Mouse (Mus musculus): ENCODE data around the gene Fam172a.
A peak's percentile ranks its signal among the peaks of the same experiment; 100 is the strongest.

Gene Fam172a

DNA sequence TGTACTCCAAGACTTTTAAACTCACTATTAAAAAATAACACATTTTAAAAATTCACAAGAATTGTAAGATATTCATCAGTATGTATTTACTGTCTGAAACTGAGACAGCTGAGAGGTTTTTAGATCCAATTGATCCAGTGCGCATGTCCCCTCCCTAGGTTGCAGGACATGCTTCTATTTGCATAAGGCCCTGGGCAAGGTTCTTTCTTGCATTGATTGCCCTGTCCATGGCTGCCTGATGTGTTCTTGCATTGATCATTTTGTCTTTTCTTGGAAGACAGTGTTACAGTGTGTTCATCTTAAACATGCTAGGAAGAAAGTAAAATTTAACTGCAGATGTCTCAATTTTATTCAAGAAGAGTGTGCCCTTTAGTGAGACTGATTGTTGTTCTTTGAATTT is 275.3 kb downstream of the Fam172a start:
- DNase-seq: no peak

DNA sequence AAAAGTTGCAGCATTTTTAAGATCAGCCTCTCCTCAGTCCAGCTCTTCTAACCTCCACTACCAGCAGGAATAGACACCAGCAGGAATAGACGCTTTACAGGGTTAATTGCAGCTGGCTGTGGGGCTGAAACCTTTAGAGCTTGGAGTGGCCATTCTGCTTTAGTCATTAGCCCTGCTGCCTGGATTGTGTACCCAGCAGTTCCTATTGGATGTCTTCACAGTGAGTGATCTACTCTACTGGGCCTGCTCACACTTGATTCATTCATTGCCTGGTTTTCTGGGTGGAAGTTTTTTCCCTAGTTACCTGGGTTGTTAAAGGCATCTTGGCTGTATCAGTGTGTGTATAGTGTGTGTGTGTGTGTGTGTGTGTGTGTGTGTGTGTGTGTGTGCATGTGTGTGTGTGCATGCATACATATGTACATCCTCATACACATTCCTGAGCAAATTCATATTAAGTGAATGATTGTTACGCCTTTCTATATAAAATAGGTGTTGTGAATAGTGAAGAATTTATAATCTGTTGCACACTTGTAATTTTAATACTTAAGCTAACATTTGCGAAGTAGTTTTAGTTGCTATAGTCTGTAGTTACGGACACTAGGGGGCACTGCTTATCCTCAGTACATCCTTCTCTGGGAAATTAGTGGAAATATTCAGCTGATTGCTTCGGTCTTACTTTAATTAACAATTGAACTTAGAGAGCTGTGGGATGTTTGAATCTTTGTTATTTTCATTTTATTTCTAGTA is 280.4 kb downstream of the Fam172a start:
- peak; percentile 19 for DNase-seq

DNA sequence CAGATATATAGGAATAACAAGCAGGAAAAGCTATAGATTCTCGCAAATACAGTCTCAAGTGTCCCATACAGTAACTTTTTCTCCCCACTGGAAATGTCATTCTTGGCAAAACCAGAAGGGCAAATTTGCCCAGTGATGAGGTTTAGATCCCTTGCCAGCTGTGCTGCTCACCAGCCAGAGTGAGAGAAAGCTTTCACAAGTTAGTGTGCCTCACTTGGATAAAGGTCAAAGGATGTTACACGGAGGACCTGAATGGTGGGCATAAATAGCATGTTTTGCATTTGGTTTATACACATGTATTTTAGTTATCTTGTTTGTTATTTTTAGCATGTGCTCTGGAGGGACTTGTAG is 281.0 kb downstream of the Fam172a start:
- no peak for DNase-seq

DNA sequence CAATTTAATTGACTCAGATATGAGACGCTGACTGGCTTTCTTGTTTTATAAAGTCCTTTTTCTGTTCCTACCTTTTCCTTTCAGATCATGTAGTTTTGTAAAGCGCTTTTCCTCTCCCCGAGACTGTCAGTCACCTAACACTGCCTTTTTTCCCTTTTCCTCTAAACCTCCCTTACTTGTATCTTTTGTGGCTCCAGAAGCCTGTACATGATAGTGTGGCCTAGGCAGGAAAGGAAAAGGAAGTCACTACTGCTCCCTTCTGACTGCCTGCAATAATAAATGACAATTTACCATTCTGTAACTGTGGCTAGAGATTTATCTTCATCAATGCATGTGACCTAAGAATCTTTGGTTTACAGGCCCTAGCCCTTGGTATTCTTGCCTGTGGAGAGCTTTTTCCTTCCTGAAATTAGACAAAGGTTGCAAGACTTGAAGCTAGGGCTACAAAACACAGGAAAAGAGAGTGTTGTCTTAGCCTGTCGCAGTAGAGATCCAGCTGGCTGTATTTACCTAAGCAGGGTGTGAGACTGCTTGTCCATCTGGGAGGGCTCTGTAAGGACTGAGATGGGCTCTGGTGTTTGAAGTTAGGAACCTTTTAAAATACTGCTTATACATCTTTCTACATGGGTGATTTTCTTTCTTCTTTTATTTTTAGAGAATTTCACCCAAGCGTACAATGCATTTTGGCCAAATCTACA is 289.5 kb downstream of the Fam172a start:
- no peak for DNase-seq

DNA sequence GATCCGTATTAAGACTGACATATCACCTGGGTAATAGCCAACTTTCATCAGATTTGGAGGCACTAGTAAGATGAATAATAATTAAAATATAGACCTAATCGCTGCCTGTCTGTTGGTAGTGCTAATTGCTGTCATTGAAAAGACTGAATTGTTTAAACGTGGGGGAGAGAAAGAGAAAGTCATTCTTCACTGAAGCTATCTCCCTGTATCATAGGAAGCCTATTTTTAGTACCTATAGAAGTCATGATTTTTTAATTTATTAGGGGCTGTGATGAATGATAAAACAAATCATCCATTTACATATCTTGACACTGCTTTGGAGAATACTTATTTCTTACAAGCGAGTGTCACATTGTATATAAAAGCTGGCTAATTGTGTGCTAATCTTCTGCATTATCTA is 302.8 kb downstream of the Fam172a start:
- DNase-seq: no peak

DNA sequence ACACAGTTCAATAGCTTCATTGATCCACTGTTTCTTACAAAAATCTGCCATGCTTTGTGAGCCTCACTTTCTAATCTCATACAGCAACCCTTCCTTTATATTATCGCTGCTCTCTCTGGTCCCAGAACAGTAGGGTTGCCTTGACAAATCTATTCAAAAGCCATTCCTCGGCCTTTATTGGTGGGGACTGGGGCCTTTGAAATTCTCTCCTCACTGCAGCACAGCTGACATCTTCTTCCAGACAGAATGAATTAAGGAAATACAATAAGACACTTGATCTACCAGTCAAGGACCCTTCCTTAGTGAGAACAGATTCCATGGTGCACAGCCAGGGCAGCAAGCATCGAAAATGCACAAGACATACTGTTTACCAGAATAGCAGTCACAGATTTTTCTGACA is 303.5 kb downstream of the Fam172a start:
- no peak for DNase-seq

DNA sequence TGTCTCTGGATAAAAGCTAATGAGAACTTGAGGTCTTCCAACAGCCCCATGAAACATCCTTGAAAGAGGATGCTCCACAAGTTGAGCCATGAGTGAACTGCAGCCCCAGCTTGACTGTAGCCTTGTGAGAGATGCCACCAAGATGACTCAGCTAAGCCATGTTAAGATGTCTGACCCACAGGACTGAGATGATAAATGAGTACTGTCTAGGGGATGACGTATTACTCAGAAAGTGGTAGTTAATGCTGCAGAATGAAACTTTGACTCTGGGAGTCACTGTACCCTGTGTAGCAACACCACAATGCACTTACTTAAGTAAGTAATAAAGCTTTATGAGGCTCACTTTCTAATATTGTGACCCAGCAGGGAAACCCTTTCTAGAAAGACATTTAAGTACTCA is 308.3 kb downstream of the Fam172a start:
- no peak for DNase-seq

DNA sequence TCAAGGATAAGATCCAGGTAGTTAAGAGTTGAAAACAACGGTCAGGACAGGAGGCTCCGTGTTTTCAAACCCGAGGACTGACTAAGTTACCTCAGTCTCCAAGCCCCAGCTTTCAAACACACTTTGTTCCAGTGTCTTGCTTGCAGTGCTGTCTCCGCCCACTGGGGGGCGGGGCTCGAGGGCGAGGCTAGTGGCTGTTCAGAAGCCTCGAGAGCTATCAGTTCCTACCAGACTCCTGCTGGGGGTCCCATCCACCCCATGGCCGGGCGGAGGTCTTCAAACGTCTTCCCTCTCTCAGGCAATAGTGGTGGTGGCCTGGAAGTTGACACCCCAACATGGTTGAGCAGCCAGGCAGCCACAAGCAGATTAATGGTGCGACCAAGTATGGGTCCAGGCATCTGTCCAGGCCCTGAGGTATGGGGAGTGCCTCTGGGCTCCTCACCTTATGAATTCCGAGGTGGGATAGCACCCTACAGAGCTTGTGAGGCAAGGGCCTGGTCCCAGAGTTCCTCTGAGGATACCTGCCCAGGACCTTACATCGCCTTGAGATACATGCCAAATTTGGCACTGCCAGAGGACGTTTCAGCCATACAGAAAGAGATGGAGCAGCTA is 323.0 kb downstream of the Fam172a start, which contains the start of gene Pou5f2:
Gene Pou5f2 (plus strand): TSS at position 220 of the 612 bp plus-strand sequence.
- peak; percentile 6 for DNase-seq

DNA sequence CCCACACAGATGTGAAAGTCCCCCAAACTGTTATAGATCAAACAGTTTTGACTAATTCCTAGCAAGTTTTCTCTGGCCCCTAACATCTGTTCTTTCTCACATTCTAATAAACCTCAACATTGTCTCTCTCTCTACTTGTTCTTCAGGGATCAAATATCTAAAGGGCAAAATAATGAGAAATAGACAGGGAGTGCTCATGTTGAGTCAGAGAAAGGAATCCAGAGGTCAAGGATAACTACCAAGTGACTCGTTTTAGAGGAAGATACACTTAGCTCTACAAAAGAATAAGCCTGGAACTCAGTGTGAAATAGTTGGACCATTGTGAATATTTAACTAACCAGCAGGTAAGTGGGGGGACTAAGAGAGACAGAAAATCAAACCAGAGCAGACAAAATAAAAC is 331.0 kb downstream of the Fam172a start:
- DNase-seq: no peak

DNA sequence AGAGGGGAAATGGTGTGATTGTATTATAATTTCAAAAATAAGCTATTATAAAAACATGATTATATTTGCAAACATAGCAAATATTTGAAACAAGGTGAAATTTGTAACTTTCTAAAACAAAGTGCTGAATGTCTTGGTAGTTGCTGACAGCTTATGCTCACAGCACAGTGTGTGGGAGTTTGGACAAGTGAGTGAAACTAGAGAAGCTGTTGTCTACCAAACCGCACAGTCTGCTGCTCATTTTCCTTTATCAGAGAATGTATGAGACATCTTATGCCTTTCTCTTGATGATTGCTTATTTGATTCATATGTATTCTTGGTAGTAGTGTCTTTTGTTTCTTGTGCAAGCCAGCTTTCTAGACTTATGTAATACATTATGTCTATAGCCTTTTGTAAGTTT is 335.4 kb downstream of the Fam172a start:
- no peak for DNase-seq

DNA sequence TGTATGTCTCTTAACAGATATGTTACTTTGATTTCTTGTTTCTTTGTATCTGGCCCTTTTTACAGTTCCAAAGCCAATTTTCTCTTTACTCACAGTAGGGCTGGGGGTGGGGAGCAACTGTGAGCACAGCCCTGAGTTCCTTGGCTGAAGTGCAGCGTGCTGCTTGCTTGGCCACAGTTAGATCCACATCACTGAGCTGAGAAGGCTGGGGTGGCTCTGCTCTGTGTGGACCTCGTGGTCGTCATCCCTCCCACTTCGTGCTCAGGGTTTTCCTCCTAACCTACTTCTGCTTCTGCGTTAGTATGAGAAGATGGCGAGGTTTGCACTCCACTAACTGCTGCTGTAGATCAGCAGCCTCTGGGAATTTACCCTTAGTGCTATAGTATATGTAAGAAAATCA is 341.4 kb downstream of the Fam172a start:
- no peak for DNase-seq

DNA sequence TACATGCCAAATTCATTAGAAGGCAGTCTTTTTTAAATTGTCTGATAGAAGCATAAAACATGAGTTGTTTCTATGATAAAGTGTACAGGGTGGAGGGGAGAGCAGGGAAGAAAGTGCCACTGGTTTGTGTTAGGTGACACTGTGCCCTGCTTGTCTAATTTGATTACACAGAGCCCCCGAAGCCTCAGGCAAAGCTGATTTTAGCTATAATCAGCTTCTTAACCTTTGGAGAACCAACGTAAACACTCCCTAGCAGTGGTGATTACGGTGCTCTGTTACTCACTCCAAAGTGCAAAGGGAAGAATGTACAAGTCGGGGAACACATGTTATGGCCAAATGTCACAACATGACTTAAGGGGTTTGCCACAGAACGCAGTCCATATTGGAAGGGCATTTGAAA is 343.3 kb downstream of the Fam172a start:
- DNase-seq: no peak

DNA sequence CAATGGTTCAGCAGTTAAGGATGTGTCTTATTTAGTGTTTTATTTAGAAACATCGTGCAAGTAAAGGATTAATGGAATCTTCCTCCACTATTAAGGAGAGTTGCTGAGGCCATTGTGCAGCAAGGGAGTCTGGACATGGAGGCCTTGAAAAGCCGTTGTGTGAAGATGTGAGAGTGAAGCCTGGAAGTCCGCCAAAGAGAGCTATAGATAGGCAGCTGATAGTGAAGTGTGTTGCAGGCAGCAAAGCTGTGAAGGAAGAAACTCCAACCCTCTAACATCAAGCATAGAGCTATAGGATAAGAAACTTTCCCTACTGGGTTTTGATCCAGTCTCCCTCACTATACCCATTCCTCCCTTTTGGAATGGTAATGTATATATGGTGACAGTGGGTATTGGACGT is 385.9 kb downstream of the Fam172a start:
- no peak for DNase-seq

DNA sequence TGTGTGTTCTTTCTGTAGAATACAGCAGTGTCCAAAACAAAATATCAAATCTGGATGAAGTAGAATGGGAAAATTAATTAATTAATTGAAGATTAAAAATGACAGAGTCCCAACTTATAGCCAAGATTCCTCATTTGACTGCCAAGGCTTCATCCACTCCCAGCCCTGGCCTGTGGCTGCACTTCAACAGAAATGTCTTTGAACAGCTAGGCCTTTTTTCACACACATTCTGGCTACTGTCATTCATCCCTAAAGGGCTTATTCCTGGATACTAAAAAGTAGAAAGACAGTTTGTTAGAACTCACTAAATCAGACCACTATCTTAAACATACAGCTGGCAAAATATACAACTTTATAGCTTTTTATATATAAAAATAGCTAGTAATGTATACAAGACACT is 388.9 kb downstream of the Fam172a start:
- DNase-seq: no peak

DNA sequence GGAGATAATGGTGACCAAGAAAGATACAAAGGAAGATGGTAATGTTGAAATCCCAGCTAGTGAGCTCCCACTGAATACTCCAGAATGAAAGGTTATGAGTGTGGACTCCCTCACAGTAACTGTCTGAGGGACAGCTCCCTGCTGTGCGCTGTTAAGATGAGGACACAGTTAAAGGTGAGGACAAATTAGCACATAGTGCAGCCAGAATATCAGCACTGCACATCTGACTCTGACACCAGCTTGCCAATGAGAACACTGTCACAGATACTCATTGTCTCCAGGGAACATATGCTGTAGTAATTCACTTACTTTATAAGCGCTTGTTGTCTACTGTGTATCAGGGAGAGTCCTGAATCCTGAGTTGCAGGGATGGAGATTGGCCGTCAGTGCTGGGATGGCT is 390.1 kb downstream of the Fam172a start:
- DNase-seq: no peak

DNA sequence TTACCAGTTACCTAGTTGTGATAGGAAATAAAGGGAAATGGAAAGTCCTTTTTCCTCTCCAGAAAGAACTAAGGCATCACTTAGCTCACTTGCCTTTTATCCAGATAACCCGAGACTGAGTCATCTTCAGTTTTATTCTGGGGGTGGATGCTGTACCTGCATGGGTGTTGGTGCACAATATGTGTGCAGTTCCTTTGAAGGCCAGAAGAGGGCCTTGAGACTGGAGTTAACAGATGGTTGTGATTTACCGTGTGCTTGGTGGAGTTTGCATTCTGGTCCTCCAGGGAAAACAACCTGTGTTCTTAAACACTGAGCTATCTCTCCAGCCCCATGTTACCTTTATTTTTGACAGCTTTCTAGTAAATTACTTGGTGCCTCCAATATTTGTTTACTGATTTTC is 392.5 kb downstream of the Fam172a start:
- no peak for DNase-seq

DNA sequence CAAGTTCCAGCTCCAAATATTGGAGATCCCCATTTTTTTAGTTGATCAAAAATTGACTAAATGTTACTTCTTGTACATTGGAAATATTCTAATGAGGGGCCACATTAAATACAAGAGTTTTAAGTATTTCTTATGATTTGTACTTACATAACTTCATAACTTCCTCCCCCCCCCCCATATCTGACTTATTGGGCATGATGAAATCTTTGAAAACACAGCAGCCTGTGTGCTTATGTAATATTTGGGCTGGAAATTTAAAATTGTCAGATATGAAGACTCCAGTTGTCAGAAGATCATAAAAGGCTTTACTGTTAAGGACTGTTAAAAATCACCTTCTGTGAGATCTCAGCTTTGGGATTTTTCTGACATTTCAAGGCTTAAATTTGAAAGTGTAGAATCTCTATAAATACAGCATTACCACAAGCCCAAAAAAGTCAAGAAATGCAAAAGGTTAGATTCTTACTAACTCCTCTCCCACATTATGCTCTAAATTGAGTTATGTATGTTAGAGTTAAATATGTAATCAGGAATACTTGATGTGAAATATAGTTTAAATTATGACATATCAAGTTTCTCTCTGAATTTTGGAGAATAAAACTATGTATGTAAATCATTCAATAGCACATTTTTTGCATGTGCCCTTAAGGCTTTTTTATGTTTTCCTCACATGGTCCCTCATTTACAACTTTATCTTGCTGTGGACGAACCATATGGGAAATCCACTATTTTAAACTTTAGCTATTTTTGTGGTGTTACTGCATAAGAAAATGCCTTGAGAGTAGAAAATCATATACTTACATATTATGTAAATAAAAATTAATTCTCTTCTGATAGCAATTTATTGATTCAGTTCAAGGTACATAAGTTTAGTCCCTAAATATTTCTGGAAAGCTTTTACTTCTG is 393.5 kb downstream of the Fam172a start:
- DNase-seq: no peak

DNA sequence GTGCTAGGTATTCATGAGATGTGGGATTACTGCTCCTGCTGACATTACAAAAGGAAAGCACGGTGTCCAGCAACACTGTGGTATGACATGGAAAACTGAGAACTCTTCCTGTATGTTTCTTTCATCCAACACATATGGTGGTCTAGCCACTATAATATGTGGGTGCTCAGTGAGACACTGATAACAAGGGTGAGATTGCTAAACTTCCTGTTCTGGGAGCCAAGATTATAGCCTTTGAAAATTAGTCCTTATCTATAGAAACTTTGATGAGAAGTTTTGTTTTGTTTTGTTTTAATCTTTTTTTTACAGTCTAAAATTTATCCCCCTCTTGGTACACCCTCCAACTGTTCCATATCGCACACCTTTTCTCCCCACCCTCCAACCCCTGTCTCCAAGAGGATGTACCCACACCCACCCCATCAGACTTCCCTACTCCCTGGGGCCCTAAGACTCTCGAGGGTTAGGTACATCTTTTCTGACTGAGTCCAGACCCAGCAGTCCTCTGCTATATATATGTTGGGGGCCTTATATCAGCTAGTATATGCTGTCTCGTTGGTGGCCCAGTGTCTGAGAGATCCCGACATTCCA is 397.1 kb downstream of the Fam172a start:
- no peak for DNase-seq

DNA sequence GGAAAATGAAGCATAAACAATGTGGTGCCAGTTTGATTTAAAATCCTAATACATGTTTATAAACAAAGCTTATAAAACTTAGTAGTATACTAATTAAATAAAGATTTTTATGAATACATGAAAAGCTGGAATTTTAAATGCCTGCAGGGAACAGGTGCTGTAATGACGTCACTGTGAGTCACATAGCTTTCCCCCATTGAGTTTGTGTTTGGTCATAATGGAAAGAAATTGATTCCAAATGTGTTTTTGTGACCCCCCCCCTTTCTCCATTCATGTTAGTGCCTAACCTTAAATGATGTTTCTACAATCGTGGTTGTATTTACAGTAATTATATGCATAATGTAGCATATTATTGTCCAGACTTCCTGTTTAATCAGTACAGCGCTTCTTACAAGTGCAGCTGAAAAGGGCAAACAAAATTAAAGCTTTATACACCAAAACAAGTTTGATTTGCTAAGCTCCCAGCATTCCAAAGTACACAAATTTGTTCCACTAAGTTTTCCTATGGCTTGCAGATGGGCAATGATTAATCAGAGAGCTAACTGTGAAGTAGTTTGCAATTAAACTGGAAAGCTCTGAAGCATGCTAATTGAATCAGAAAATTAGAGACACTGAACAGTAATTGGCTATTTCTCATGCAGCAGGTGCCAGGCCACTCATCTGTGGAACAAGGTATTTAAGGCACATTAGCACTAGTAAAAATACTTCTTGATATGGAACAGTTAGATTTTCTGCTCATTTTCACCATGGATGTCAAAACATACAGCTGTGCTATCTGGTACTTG is 398.1 kb downstream of the Fam172a start:
- DNase-seq: no peak

DNA sequence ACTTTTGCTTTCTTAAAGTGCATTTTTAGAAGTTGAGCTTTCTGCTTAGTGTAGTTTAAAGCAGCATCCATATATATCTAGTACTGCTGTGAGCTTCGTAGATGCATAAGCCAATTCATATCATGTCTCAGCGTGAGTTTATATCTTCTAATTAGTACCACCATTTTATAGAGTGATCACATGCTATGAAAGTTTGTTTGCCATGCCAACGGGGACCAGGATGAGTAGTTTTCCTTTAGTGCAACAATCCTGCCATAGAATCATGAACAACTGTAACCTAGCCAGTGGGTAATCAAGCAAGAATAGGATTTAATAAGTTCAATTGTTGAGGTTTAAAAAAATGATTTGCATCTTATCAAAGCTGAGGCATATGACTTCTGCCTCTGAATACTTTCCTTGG is 398.8 kb downstream of the Fam172a start:
- DNase-seq: no peak

DNA sequence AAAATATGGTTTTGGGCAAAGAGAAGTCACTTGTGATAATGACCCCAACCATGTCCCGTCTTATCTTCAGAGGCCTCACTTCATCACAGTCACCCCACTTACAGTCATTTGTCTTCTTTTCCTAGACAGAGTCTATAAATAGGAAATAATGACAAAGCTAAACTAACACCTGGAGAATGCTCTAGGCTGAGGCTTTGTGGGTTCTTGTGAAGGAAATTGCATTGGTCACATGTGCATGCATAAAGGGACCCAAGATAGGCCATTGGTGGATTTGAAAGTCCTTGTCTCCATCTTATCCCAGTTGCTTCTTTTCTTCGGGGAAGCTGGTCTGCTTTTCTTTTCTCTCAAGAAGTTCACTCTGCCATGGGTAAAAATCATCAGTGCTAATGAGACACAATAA is 400.5 kb downstream of the Fam172a start:
- DNase-seq: no peak

DNA sequence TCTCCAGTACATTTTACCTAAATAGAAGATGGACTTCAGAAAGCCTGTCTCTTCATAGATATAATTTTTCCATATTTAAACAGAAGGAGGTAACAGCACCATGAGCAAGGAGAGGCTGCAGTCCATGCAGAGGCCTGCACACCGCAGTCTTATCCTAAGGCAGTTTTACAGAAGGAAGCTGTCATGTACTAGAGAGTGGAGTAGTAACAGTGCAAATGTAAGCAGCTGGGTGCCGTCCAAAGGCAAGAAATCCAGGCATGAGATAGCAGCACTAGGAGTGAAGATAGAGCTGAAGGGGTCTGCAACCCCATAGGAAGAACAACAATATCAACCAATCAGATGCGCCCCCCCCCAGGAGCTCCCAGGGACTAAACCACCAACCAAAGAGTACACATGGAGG is 403.0 kb downstream of the Fam172a start:
- no peak for DNase-seq

Data from cerebellum, adult 11 months (tissue).